Mouse (Mus musculus): ENCODE results near the gene B3gnt2. TPM values are rescaled to one million over a fixed set of nuclear protein-coding genes. Genes with fewer than 3 reads are reported as not detected.

B3gnt2 gene
- polyA plus RNA-seq, 1 experiment from 2014 or later: 16.7 TPM

GRCm38 (mm10) chr11:22865635-22866246 lies 5.0 kb upstream of the B3gnt2 start:
- no peaks in the 10 kb centered on the region for H3K27me3 ChIP-seq (ENCODE audit: control insufficient read depth, insufficient read depth, low read length)
- no peak overlapping the region for H3K4me2 ChIP-seq (replicated peaks; ENCODE audit: low read depth, low read length)
- H3K27ac ChIP-seq (ENCODE audit: low read length): no peak overlapping the region
- H3K9ac ChIP-seq (replicated peaks; ENCODE audit: low read depth, low read length): no peak overlapping the region
- H3K4me3 ChIP-seq (ENCODE audit: low read depth, low read length): no peak overlapping the region
- no peaks in the 10 kb centered on the region for H3K36me3 ChIP-seq (ENCODE audit: control insufficient read depth, insufficient read depth, low read length)
- WGBS: 84% methylated on average over 7 of the region's 7 CpGs
- H3K9me3 ChIP-seq (ENCODE audit: control insufficient read depth, low read depth, low read length): no peaks in the 10 kb centered on the region
- no peaks in the 10 kb centered on the region for H3K4me1 ChIP-seq (ENCODE audit: control insufficient read depth, insufficient read depth, low read length)
- ATAC-seq (ENCODE audit: insufficient number of reproducible peaks, insufficient read depth, low FRiP score, low read depth): no peak

GRCm38 (mm10) chr11:22864305-22865060 lies 3.7 kb upstream of the B3gnt2 start:
- no peak for ATAC-seq (ENCODE audit: insufficient number of reproducible peaks, insufficient read depth, low FRiP score, low read depth)
- WGBS: 76% methylated on average over 8 of the region's 8 CpGs

GRCm38 (mm10) chr11:22863581-22863980 lies 2.8 kb upstream of the B3gnt2 start:
- Histone ChIP-seq H3K4me2 (replicated peaks; ENCODE audit: low read depth, low read length) (no peak overlapping the region), H3K4me1 (ENCODE audit: control insufficient read depth, insufficient read depth, low read length) (no peaks in the 10 kb centered on the region), H3K27me3 (ENCODE audit: control insufficient read depth, insufficient read depth, low read length) (peaks cover 3% of the 10 kb centered on the region; the same call in 1 of the 2 replicates), H3K4me3 (ENCODE audit: low read depth, low read length) (no peak overlapping the region), H3K9ac (replicated peaks; ENCODE audit: low read depth, low read length) (no peak overlapping the region), H3K9me3 (ENCODE audit: control insufficient read depth, low read depth, low read length) (no peaks in the 10 kb centered on the region), H3K36me3 (ENCODE audit: control insufficient read depth, insufficient read depth, low read length) (no peaks in the 10 kb centered on the region), H3K27ac (ENCODE audit: low read length) (no peak overlapping the region)
- ATAC-seq (ENCODE audit: insufficient number of reproducible peaks, insufficient read depth, low FRiP score, low read depth): no peak
- 51% methylated on average over 4 of the region's 4 CpGs for WGBS

More at GRCm38 (mm10) chr11:22864305-22865060, 3.7 kb upstream of the B3gnt2 start:
- Histone ChIP-seq H3K4me1 (ENCODE audit: control insufficient read depth, insufficient read depth, low read length) (no peaks in the 10 kb centered on the region), H3K4me3 (ENCODE audit: low read depth, low read length) (no peak overlapping the region), H3K36me3 (ENCODE audit: control insufficient read depth, insufficient read depth, low read length) (no peaks in the 10 kb centered on the region), H3K4me2 (replicated peaks; ENCODE audit: low read depth, low read length) (no peak overlapping the region), H3K9me3 (ENCODE audit: control insufficient read depth, low read depth, low read length) (no peaks in the 10 kb centered on the region), H3K27ac (ENCODE audit: low read length) (no peak overlapping the region), H3K27me3 (ENCODE audit: control insufficient read depth, insufficient read depth, low read length) (no peaks in the 10 kb centered on the region), H3K9ac (replicated peaks; ENCODE audit: low read depth, low read length) (no peak overlapping the region)

- no peak for ATAC-seq (ENCODE audit: insufficient number of reproducible peaks, insufficient read depth, low FRiP score, low read depth)
- 46% methylated on average over 4 of the region's 4 CpGs for WGBS
- no peak overlapping the region for H3K27ac ChIP-seq (ENCODE audit: low read length)
- no peak overlapping the region for H3K9ac ChIP-seq (replicated peaks; ENCODE audit: low read depth, low read length)
- no peaks in the 10 kb centered on the region for H3K9me3 ChIP-seq (ENCODE audit: control insufficient read depth, low read depth, low read length)
- H3K27me3 ChIP-seq (ENCODE audit: control insufficient read depth, insufficient read depth, low read length): peaks cover 3% of the 10 kb centered on the region; the same call in 1 of the 2 replicates
- H3K4me2 ChIP-seq (replicated peaks; ENCODE audit: low read depth, low read length): 0 out of 2 replicates have a peak overlapping the region, but pooled peaks have one; percentile 8
- H3K36me3 ChIP-seq (ENCODE audit: control insufficient read depth, insufficient read depth, low read length): no peaks in the 10 kb centered on the region
- no peaks in the 10 kb centered on the region for H3K4me1 ChIP-seq (ENCODE audit: control insufficient read depth, insufficient read depth, low read length)
- H3K4me3 ChIP-seq (ENCODE audit: low read depth, low read length): no peak overlapping the region
These were observed 554 bp upstream of the B3gnt2 start for GRCm38 (mm10) chr11:22861315-22861714.

- Histone ChIP-seq H3K27ac (ENCODE audit: low read length) (peak overlapping the region; percentile 52), H3K27me3 (ENCODE audit: control insufficient read depth, insufficient read depth, low read length) (peaks cover 3% of the 10 kb centered on the region; the same call in 1 of the 2 replicates), H3K4me2 (replicated peaks; ENCODE audit: low read depth, low read length) (peak overlapping the region; percentile 81), H3K4me3 (ENCODE audit: low read depth, low read length) (peak overlapping the region; percentile 72), H3K9ac (replicated peaks; ENCODE audit: low read depth, low read length) (peak overlapping the region; percentile 69), H3K9me3 (ENCODE audit: control insufficient read depth, low read depth, low read length) (no peaks in the 10 kb centered on the region), H3K4me1 (ENCODE audit: control insufficient read depth, insufficient read depth, low read length) (no peaks in the 10 kb centered on the region), H3K36me3 (ENCODE audit: control insufficient read depth, insufficient read depth, low read length) (no peaks in the 10 kb centered on the region)
- WGBS: under 1% methylated on average over 55 of the region's 55 CpGs
- ATAC-seq (ENCODE audit: insufficient number of reproducible peaks, insufficient read depth, low FRiP score, low read depth): peak; percentile 93
These were observed 977 bp downstream of the B3gnt2 start for GRCm38 (mm10) chr11:22859633-22860334.

GRCm38 (mm10) chr11:22859301-22859632 lies 1.5 kb downstream of the B3gnt2 start:
- Histone ChIP-seq H3K9me3 (ENCODE audit: control insufficient read depth, low read depth, low read length) (no peaks in the 10 kb centered on the region), H3K4me2 (replicated peaks; ENCODE audit: low read depth, low read length) (peak overlapping the region; percentile 81), H3K4me1 (ENCODE audit: control insufficient read depth, insufficient read depth, low read length) (no peaks in the 10 kb centered on the region), H3K4me3 (ENCODE audit: low read depth, low read length) (peak overlapping the region; percentile 72), H3K27ac (ENCODE audit: low read length) (peak overlapping the region; percentile 52), H3K36me3 (ENCODE audit: control insufficient read depth, insufficient read depth, low read length) (no peaks in the 10 kb centered on the region), H3K9ac (replicated peaks; ENCODE audit: low read depth, low read length) (peak overlapping the region; percentile 69), H3K27me3 (ENCODE audit: control insufficient read depth, insufficient read depth, low read length) (peaks cover 3% of the 10 kb centered on the region; the same call in 1 of the 2 replicates)
- WGBS: under 1% methylated on average over 25 of the region's 41 CpGs
- ATAC-seq (ENCODE audit: insufficient number of reproducible peaks, insufficient read depth, low FRiP score, low read depth): peak; percentile 72

- Histone ChIP-seq H3K36me3 (ENCODE audit: control insufficient read depth, insufficient read depth, low read length) (no peaks in the 10 kb centered on the region), H3K27me3 (ENCODE audit: control insufficient read depth, insufficient read depth, low read length) (peaks cover 3% of the 10 kb centered on the region; the same call in 1 of the 2 replicates), H3K9ac (replicated peaks; ENCODE audit: low read depth, low read length) (peak overlapping the region; percentile 69), H3K27ac (ENCODE audit: low read length) (peak overlapping the region; percentile 52), H3K9me3 (ENCODE audit: control insufficient read depth, low read depth, low read length) (no peaks in the 10 kb centered on the region), H3K4me3 (ENCODE audit: low read depth, low read length) (peak overlapping the region; percentile 72), H3K4me1 (ENCODE audit: control insufficient read depth, insufficient read depth, low read length) (no peaks in the 10 kb centered on the region), H3K4me2 (replicated peaks; ENCODE audit: low read depth, low read length) (peak overlapping the region; percentile 81)
- 3% methylated on average over 50 of the region's 50 CpGs for WGBS
- 0 out of 2 replicates have a peak, but pooled peaks have one; percentile 20 for ATAC-seq (ENCODE audit: insufficient number of reproducible peaks, insufficient read depth, low FRiP score, low read depth)
These were observed 2.1 kb downstream of the B3gnt2 start for GRCm38 (mm10) chr11:22858441-22859300.
